Comparison of ENCODE assay signal across 11 mouse cellular contexts in genomic region chr2:168764460-168764867, GRCm38 (mm10). TPM values are rescaled to one million over a fixed set of nuclear protein-coding genes. Genes with fewer than 3 reads are reported as not detected.
A peak's percentile ranks its signal among the peaks of the same experiment; 100 is the strongest.
DNase-seq lines count a peak whose midpoint lies in the region; ATAC-seq lines count a peak whose summit lies in the region.
"Had no signal": no experiment of that assay in that cellular context is flagged by ENCODE, and none has a peak within 500 bp of the region (broad histone marks: within the 10 kb centered on the region; RNA-seq: fewer than 3 reads in every experiment).

No protein-coding gene starts in this region.

- H3K27me3 ChIP-seq in intestine, embryonic 15.5 days (replicated peaks): peaks cover 38% of the 10 kb centered on the region
- H3K27me3 ChIP-seq in intestine, embryonic 16.5 days (replicated peaks; ENCODE audit: control insufficient read depth, insufficient read depth, low read length): peaks cover 27% of the 10 kb centered on the region
- peaks cover 37% of the 10 kb centered on the region for H3K27me3 ChIP-seq in embryonic facial prominence, embryonic 12.5 days
- no peaks in the 10 kb centered on the region for H3K27me3 ChIP-seq in limb, embryonic 11.5 days (ENCODE audit: control insufficient read depth, insufficient read depth, low read length)
- peaks cover 11% of the 10 kb centered on the region; the same call in 1 of the 2 replicates for H3K27me3 ChIP-seq in neural tube, embryonic 14.5 days (ENCODE audit: control insufficient read depth, insufficient read depth, low read length)

- no peaks in the 10 kb centered on the region for H3K9me3 ChIP-seq in intestine, embryonic 15.5 days
- no peaks in the 10 kb centered on the region for H3K9me3 ChIP-seq in intestine, embryonic 16.5 days (ENCODE audit: control insufficient read depth, low read length)
- no peaks in the 10 kb centered on the region for H3K9me3 ChIP-seq in embryonic facial prominence, embryonic 12.5 days
- no peaks in the 10 kb centered on the region for H3K9me3 ChIP-seq in limb, embryonic 11.5 days (ENCODE audit: control insufficient read depth, low read length)
- H3K9me3 ChIP-seq in neural tube, embryonic 14.5 days (ENCODE audit: control insufficient read depth, low read length): no peaks in the 10 kb centered on the region
- H3K9me3 ChIP-seq: stomach, embryonic 15.5 days had no signal

- DNase-seq in limb, embryonic 11.5 days (ENCODE audit: low spot score): peak; percentile 28
- DNase-seq in ovary, postnatal 36 days (ENCODE audit: low spot score): no peak

- peak overlapping the region; percentile 99; the same call in 1 of the 2 replicates for H3K4me2 ChIP-seq in intestine, embryonic 15.5 days (replicated peaks)
- H3K4me2 ChIP-seq in intestine, embryonic 16.5 days (ENCODE audit: low read depth, low read length): no peak overlapping the region
- H3K4me2 ChIP-seq in embryonic facial prominence, embryonic 12.5 days (replicated peaks): peak overlapping the region; percentile 97; the same call in 1 of the 2 replicates
- peak overlapping the region; percentile 83 for H3K4me2 ChIP-seq in limb, embryonic 11.5 days (ENCODE audit: low read depth, severe bottlenecking)
- H3K4me2 ChIP-seq in neural tube, embryonic 14.5 days (ENCODE audit: low read depth, low read length): peak overlapping the region; percentile 88

- H3K4me1 ChIP-seq in intestine, embryonic 15.5 days (replicated peaks): peaks cover 26% of the 10 kb centered on the region
- peaks cover 20% of the 10 kb centered on the region for H3K4me1 ChIP-seq in intestine, embryonic 16.5 days (ENCODE audit: control insufficient read depth, insufficient read depth, low read length)
- H3K4me1 ChIP-seq in embryonic facial prominence, embryonic 12.5 days: peaks cover 23% of the 10 kb centered on the region
- H3K4me1 ChIP-seq in limb, embryonic 11.5 days (ENCODE audit: control insufficient read depth, insufficient read depth, low read length): peaks cover 12% of the 10 kb centered on the region
- H3K4me1 ChIP-seq in neural tube, embryonic 14.5 days (ENCODE audit: control insufficient read depth, insufficient read depth, low read length): peaks cover 26% of the 10 kb centered on the region

- no peak overlapping the region for H3K9ac ChIP-seq in intestine, embryonic 15.5 days
- H3K9ac ChIP-seq in intestine, embryonic 16.5 days (ENCODE audit: low read depth, low read length): no peak overlapping the region
- H3K9ac ChIP-seq in embryonic facial prominence, embryonic 12.5 days: 0 out of 2 replicates have a peak overlapping the region, but pooled peaks have one; percentile 58
- H3K9ac ChIP-seq in limb, embryonic 11.5 days (ENCODE audit: low read length): no peak overlapping the region
- H3K9ac ChIP-seq in neural tube, embryonic 14.5 days (replicated peaks; ENCODE audit: low read depth, low read length): no peak overlapping the region
- H3K9ac ChIP-seq: lung, embryonic 14.5 days; stomach, embryonic 15.5 days had no signal

- no peak for ATAC-seq in intestine, embryonic 15.5 days
- no peak for ATAC-seq in intestine, embryonic 16.5 days
- ATAC-seq in embryonic facial prominence, embryonic 12.5 days (ENCODE audit: insufficient number of reproducible peaks, insufficient read depth, low FRiP score, low TSS enrichment): no peak
- no peak for ATAC-seq in limb, embryonic 11.5 days (ENCODE audit: insufficient number of reproducible peaks, low FRiP score, low TSS enrichment, low read depth)
- no peak for ATAC-seq in neural tube, embryonic 14.5 days (ENCODE audit: low read depth)
- ATAC-seq in megakaryocyte progenitor cell, adult 5-6 weeks (replicated peaks; ENCODE audit: poor library complexity): no peak

- no peak overlapping the region for H3K4me3 ChIP-seq in intestine, embryonic 15.5 days (replicated peaks)
- no peak overlapping the region for H3K4me3 ChIP-seq in intestine, embryonic 16.5 days (ENCODE audit: low read length)
- H3K4me3 ChIP-seq in embryonic facial prominence, embryonic 12.5 days: peak overlapping the region; percentile 16; the same call in 1 of the 2 replicates
- peak overlapping the region; percentile 57 for H3K4me3 ChIP-seq in limb, embryonic 11.5 days (ENCODE audit: low read depth, low read length)
- H3K4me3 ChIP-seq in neural tube, embryonic 14.5 days (ENCODE audit: low read depth, low read length): no peak overlapping the region

- no peaks in the 10 kb centered on the region for H3K36me3 ChIP-seq in intestine, embryonic 15.5 days
- no peaks in the 10 kb centered on the region for H3K36me3 ChIP-seq in intestine, embryonic 16.5 days (ENCODE audit: control insufficient read depth, insufficient read depth, low read length)
- no peaks in the 10 kb centered on the region for H3K36me3 ChIP-seq in embryonic facial prominence, embryonic 12.5 days
- H3K36me3 ChIP-seq in limb, embryonic 11.5 days (ENCODE audit: control insufficient read depth, insufficient read depth, low read length): no peaks in the 10 kb centered on the region
- no peaks in the 10 kb centered on the region for H3K36me3 ChIP-seq in neural tube, embryonic 14.5 days (ENCODE audit: control insufficient read depth, insufficient read depth, low read length)
- H3K36me3 ChIP-seq: stomach, embryonic 15.5 days had no signal

- H3K27ac ChIP-seq in intestine, embryonic 15.5 days: no peak overlapping the region
- H3K27ac ChIP-seq in intestine, embryonic 16.5 days (ENCODE audit: low read length): no peak overlapping the region
- H3K27ac ChIP-seq in embryonic facial prominence, embryonic 12.5 days: no peak overlapping the region
- no peak overlapping the region for H3K27ac ChIP-seq in limb, embryonic 11.5 days (replicated peaks; ENCODE audit: low read depth, low read length)
- H3K27ac ChIP-seq in neural tube, embryonic 14.5 days (ENCODE audit: low read depth, low read length): no peak overlapping the region
- H3K27ac ChIP-seq: stomach, embryonic 15.5 days had no signal

- WGBS in intestine, embryonic 15.5 days: 33% methylated on average over 9 of the region's 9 CpGs
- 41% methylated on average over 9 of the region's 9 CpGs for WGBS in intestine, embryonic 16.5 days
- WGBS in embryonic facial prominence, embryonic 12.5 days: 7% methylated on average over 9 of the region's 9 CpGs
- WGBS in limb, embryonic 11.5 days: 3% methylated on average over 9 of the region's 9 CpGs
- WGBS in neural tube, embryonic 14.5 days: 5% methylated on average over 9 of the region's 9 CpGs

RNA-seq across cellular contexts. Expression of gene Sall4, which starts 3.3 kb away (rescaled TPM):
- polyA plus RNA-seq in intestine, embryonic 15.5 days (2015; fragmentation: Nextera tagmentation; extraction: Ambion mirVana): 1.9 and 2.2 TPM in 2 replicates
- polyA plus RNA-seq in intestine, embryonic 16.5 days (2015; fragmentation: Nextera tagmentation; extraction: Ambion mirVana): 0.91 and 1.0 TPM in 2 replicates
- 2.9 and 3.2 TPM in 2 replicates for polyA plus RNA-seq in embryonic facial prominence, embryonic 12.5 days (2016; fragmentation: Nextera tagmentation; extraction: Ambion mirVana)
- 12.5 and 16.8 TPM in 2 replicates for polyA plus RNA-seq in limb, embryonic 11.5 days (2014; fragmentation: Nextera tagmentation; extraction: Ambion mirVana)
- polyA plus RNA-seq in neural tube, embryonic 14.5 days (2014; fragmentation: Nextera tagmentation; extraction: Ambion mirVana): 0.82 and 1.1 TPM in 2 replicates
- not detected in 2 replicates for total RNA-seq in megakaryocyte progenitor cell, adult 5-6 weeks (2015)
- total RNA-seq in megakaryocyte progenitor cell, adult 5-6 weeks (2017): not detected in 2 replicates
- total RNA-seq: CH12.LX had no signal
- polyA plus RNA-seq: kidney, adult 2 months had no signal

RNA-seq across cellular contexts. Expression of gene Atp9a, which starts 22.3 kb away (rescaled TPM):
- 23.4 and 24.9 TPM in 2 replicates for polyA plus RNA-seq in intestine, embryonic 15.5 days (2015; fragmentation: Nextera tagmentation; extraction: Ambion mirVana)
- 24.9 and 28.0 TPM in 2 replicates for polyA plus RNA-seq in intestine, embryonic 16.5 days (2015; fragmentation: Nextera tagmentation; extraction: Ambion mirVana)
- polyA plus RNA-seq in embryonic facial prominence, embryonic 12.5 days (2016; fragmentation: Nextera tagmentation; extraction: Ambion mirVana): 24.5 and 28.8 TPM in 2 replicates
- polyA plus RNA-seq in limb, embryonic 11.5 days (2014; fragmentation: Nextera tagmentation; extraction: Ambion mirVana): 7.0 and 7.5 TPM in 2 replicates
- polyA plus RNA-seq in neural tube, embryonic 14.5 days (2014; fragmentation: Nextera tagmentation; extraction: Ambion mirVana): 75.2 and 76.8 TPM in 2 replicates
- 0.15 and 0.22 TPM in 2 replicates for total RNA-seq in megakaryocyte progenitor cell, adult 5-6 weeks (2015)
- 0.27 and 0.42 TPM in 2 replicates for total RNA-seq in megakaryocyte progenitor cell, adult 5-6 weeks (2017)

Comparison
In these comparisons a context has a peak if more than half of its experiments do, and no peak if none do; other contexts are left out.
1. H3K4me3 ChIP-seq: peak in embryonic facial prominence, embryonic 12.5 days (single experiment) and limb, embryonic 11.5 days (single experiment); none in intestine, embryonic 15.5 days (single experiment), intestine, embryonic 16.5 days (single experiment) and neural tube, embryonic 14.5 days (single experiment).